Mouse (Mus musculus) thymus, adult 2 months (tissue): ENCODE measurements around the gene Bri3bp. TPM values are rescaled to one million over a fixed set of nuclear protein-coding genes. Genes with fewer than 3 reads are reported as not detected.

Source experiments
- DNase-seq: peaks from one replicate; pipeline ENCODE4 v3.0.0; 2021
- H3K27ac ChIP-seq: fragments of 200-500 bp; 2 replicates; pipeline ENCODE4 v1.5.1; 2012; ENCODE audit warnings: low read length, control low read depth; ENCODE audit not compliant: control insufficient read depth, insufficient read depth
- H3K27me3 ChIP-seq: fragments of 200-500 bp; 2 replicates; pipeline ENCODE4 v1.6.1; 2012; ENCODE audit warnings: mild to moderate bottlenecking, low read length, moderate library complexity, mixed read lengths; ENCODE audit not compliant: control insufficient read depth, insufficient read depth
- H3K36me3 ChIP-seq: fragments of 200-500 bp; 2 replicates; pipeline ENCODE4 v1.6.1; 2012; ENCODE audit warnings: mild to moderate bottlenecking, low read length, moderate library complexity; ENCODE audit not compliant: control insufficient read depth, insufficient read depth
- H3K4me1 ChIP-seq: fragments of 200-500 bp; replicated peaks from 2 replicates; pipeline ENCODE4 v1.6.1; 2012; ENCODE audit warnings: low read length; ENCODE audit not compliant: control insufficient read depth, insufficient read depth
- H3K4me3 ChIP-seq: fragments of 200-500 bp; 2 replicates; pipeline ENCODE4 v1.5.1; 2012; ENCODE audit warnings: mild to moderate bottlenecking, low read length, control low read depth, moderate library complexity; ENCODE audit not compliant: control insufficient read depth, insufficient read depth
- CTCF ChIP-seq: fragments of 200-500 bp; IDR thresholded peaks from 2 replicates; pipeline ENCODE4 v1.5.1; 2012; ENCODE audit warnings: mild to moderate bottlenecking, control low read depth, low read length, moderate library complexity, borderline replicate concordance; ENCODE audit not compliant: control insufficient read depth, poor library complexity, insufficient read depth; ENCODE audit errors: extremely low read depth
- POLR2A ChIP-seq: fragments of 200-500 bp; IDR thresholded peaks from 2 replicates; pipeline ENCODE4 v1.6.1; 2012; ENCODE audit warnings: mild to moderate bottlenecking, low read length, control low read depth, moderate library complexity; ENCODE audit not compliant: control insufficient read depth, poor library complexity, insufficient read depth; ENCODE audit errors: extremely low read depth
- WGBS: fragments of 180-500 bp; shearing (Covaris S2); methylation state at CpG from one replicate; pipeline ENCODE4 v1.1.7; 2018; 5-methylcytosine and 5-hydroxymethylcytosine counted together
- polyA plus RNA-seq: library from polyadenylated mRNA; depleted of rRNA; stranded (reverse); fragments of >200 nt; gene quantifications from 2 replicates; pipeline ENCODE4 v1.2.3, GENCODE M21; 2012

The Bri3bp gene
- polyA plus RNA-seq, 1 experiment, result 22.7 TPM

DNA sequence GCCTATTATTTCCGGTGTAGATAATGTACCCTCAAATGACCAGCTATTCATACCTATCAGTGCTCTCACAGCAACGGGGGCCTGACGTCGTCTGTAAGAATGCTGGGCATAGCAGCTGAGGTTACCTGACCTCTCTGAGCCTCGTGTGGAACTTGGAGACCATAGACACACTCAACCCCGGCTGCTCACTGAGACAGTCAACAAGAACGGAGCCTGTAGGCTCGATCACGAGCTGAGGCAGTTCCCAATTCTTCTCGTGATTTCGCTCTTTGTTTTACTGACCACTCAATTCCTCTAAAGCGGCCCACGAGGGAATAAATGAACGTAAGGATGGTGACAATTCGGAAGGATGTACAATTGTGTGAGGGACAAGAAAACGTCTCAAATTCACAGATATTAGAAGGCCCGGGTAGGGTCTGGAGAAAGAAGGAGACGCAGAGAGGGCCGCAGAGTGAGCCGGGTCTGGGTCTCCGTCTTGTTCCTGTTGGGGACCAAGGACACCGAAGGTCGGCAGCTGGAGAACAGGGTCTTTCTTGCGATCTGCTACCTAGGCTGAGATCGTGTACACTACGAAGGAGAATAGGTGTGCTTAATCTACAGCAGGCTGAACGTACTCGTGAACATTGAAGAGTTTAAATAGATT lies 36.3 kb upstream of the Bri3bp start:
- no peak for DNase-seq
- Histone ChIP-seq H3K36me3 (no peaks in the 10 kb centered on the region), H3K27me3 (no peaks in the 10 kb centered on the region), H3K27ac (peak overlapping the region; percentile 80), H3K4me3 (peak overlapping the region; percentile 61), H3K4me1 (peaks cover 22% of the 10 kb centered on the region)
- under 1% methylated on average over 28 of the region's 28 CpGs for WGBS
- no peak for TF ChIP-seq POLR2A
- TF ChIP-seq CTCF, result no peak

DNA sequence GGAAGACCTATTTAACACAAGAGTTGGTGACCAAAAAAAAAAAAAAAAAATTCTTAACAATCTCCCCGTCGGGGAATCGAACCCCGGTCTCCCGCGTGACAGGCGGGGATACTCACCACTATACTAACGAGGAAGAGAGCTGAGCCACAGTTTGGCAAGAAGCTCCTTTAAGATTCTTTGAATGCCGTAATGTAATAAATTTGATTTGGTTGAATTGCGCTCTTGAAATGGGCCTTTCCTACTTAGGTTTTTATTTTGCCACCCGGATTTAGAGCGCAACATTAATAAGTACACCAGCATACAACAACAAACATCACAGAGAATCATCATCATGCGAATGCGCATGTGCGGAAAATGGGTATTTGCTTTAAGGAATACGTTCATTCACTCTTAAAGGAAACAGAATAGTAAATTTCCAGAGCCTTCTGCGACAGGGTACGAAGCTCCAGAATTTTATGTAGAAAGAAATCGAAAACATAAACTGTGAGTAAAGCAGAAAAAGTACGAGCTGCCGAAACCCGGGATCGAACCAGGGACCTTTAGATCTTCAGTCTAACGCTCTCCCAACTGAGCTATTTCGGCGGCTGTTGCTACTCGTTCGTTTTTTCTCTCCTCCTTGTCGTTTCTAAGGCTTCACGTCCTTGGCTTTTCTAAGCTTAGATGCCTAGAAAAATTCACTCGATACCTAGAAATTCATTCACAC lies 35.7 kb upstream of the Bri3bp start:
- Histone ChIP-seq H3K27ac (peak overlapping the region; percentile 83), H3K27me3 (no peaks in the 10 kb centered on the region), H3K36me3 (no peaks in the 10 kb centered on the region), H3K4me1 (peaks cover 22% of the 10 kb centered on the region), H3K4me3 (peak overlapping the region; percentile 61)
- under 1% methylated on average over 31 of the region's 31 CpGs for WGBS
- TF ChIP-seq POLR2A (no peak), CTCF (no peak)
- DNase-seq, result peak; percentile 80

DNA sequence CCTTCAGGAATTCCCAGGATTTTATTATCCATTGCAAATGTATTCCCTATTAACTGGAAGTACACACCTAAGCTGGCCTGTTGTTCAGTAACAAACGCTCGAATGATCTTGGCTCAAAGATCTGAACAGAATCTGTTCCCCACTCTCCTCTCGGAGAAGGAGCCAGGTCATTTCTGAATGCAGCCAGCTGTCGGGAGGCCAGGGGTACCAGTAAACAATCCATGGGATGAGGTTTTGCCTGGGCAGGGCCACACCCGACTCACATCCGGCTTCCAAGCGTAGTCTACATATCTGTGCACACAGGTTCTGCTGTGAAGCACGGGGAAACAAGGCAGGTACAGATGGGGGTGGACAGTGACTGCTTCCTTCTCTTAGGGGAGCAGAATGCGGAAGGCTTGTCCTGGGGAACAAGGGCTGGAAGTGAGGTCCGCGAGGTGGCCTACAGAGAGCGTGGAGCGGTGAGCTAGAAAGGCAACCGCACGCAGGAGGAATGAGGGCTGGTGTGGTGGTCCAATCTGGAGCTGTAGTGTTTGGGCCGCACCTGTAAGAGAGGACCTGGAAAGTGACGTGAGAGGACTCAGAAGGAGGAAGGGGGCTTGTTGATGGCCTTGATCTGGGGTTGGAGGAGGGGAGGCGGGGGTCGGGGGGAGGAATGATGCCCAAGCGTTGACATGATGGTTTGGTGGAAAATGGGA lies 34.9 kb upstream of the Bri3bp start:
- no peaks in the 10 kb centered on the region for H3K36me3 ChIP-seq
- WGBS, result 7% methylated on average over 20 of the region's 20 CpGs
- TF ChIP-seq CTCF (no peak), POLR2A (no peak)
- peaks cover 22% of the 10 kb centered on the region for H3K4me1 ChIP-seq
- H3K27me3 ChIP-seq, result no peaks in the 10 kb centered on the region
- H3K27ac ChIP-seq, result peak overlapping the region; percentile 83
- H3K4me3 ChIP-seq, result peak overlapping the region; percentile 49
- peak; percentile 69 for DNase-seq

DNA sequence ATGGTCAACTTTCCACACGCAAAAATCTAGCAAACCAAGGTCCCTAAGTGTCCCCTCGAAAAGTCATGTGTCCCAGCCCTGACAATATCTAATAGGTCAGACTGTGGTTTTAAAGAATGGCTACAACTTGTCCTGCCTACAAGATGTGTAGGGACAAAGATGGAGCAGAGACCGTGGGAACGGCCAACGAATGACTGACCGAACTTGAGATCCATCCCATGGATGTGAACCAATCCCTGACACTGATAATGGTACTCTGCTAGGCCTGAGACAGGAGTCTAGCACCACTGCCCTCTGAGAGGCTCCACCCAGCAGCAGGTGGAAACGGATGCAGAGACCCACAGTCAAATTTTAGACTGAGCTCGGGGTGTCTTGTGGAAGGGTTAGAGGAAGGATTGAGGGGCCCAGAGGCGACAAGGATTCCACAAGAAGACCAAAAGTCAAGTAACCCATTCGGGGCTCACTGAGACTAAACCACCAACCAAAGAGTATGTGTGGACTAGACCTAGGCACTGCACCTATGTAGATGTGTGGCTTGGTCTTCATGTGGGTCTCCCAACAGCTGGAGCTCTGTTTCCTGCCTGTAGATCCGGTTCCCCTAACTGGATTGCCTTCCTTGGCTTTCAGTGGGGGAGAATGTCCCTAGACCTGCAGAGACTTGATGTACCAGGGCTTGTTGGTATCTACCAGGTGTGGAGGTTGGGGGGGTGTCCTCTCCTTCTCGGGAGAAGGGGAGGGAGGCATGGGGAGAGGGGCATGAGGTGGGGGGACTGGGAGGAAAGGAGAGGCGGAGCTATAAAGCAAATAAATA lies 34.1 kb upstream of the Bri3bp start:
- no peak for DNase-seq
- H3K4me3 ChIP-seq, result peak overlapping the region; percentile 49; the same call in 1 of the 2 replicates
- WGBS, result 57% methylated on average over 13 of the region's 13 CpGs

GRCm38 (mm10) chr5:125407910-125408575 lies 33.3 kb upstream of the Bri3bp start:
- Histone ChIP-seq H3K4me3 (no peak overlapping the region), H3K36me3 (no peaks in the 10 kb centered on the region), H3K27me3 (no peaks in the 10 kb centered on the region), H3K4me1 (peaks cover 22% of the 10 kb centered on the region), H3K27ac (no peak overlapping the region)
- DNase-seq, result no peak
- WGBS, result 82% methylated on average over 14 of the region's 14 CpGs
- TF ChIP-seq POLR2A (no peak), CTCF (no peak)

More for the DNA sequence above, 34.1 kb upstream of the Bri3bp start:
- H3K4me1 ChIP-seq, result peaks cover 22% of the 10 kb centered on the region
- H3K27ac ChIP-seq, result no peak overlapping the region; the same call in 1 of the 2 replicates
- no peaks in the 10 kb centered on the region for H3K27me3 ChIP-seq
- TF ChIP-seq POLR2A, result no peak
- TF ChIP-seq CTCF, result no peak
- no peaks in the 10 kb centered on the region for H3K36me3 ChIP-seq

- WGBS, result 2% methylated on average over 13 of the region's 13 CpGs
Measured at GRCm38 (mm10) chr5:125408842-125409241, 32.5 kb upstream of the Bri3bp start.

More at GRCm38 (mm10) chr5:125408842-125409241, 32.5 kb upstream of the Bri3bp start:
- no peak overlapping the region for H3K4me3 ChIP-seq
- H3K27me3 ChIP-seq, result no peaks in the 10 kb centered on the region
- TF ChIP-seq POLR2A, result no peak
- TF ChIP-seq CTCF, result no peak
- no peak overlapping the region for H3K27ac ChIP-seq
- peak; percentile 81 for DNase-seq
- H3K4me1 ChIP-seq, result peaks cover 20% of the 10 kb centered on the region
- H3K36me3 ChIP-seq, result no peaks in the 10 kb centered on the region
